Mouse (Mus musculus) testis, adult 2 months (tissue): ENCODE measurements around the gene Cldn7.

Experiments
- CTCF ChIP-seq: fragments of 200-500 bp; IDR thresholded peaks from 2 replicates; pipeline ENCODE4 v1.5.1; 2012; ENCODE audit warnings: low read depth, mild to moderate bottlenecking, inconsistent platforms, low read length, moderate library complexity; ENCODE audit not compliant: control insufficient read depth, insufficient read depth, insufficient replicate concordance
- POLR2A ChIP-seq: fragments of 200-500 bp; IDR thresholded peaks from 2 replicates; pipeline ENCODE4 v1.6.1; 2012; ENCODE audit warnings: low read depth, mild to moderate bottlenecking, inconsistent platforms, low read length, moderate library complexity; ENCODE audit not compliant: control insufficient read depth

DNA sequence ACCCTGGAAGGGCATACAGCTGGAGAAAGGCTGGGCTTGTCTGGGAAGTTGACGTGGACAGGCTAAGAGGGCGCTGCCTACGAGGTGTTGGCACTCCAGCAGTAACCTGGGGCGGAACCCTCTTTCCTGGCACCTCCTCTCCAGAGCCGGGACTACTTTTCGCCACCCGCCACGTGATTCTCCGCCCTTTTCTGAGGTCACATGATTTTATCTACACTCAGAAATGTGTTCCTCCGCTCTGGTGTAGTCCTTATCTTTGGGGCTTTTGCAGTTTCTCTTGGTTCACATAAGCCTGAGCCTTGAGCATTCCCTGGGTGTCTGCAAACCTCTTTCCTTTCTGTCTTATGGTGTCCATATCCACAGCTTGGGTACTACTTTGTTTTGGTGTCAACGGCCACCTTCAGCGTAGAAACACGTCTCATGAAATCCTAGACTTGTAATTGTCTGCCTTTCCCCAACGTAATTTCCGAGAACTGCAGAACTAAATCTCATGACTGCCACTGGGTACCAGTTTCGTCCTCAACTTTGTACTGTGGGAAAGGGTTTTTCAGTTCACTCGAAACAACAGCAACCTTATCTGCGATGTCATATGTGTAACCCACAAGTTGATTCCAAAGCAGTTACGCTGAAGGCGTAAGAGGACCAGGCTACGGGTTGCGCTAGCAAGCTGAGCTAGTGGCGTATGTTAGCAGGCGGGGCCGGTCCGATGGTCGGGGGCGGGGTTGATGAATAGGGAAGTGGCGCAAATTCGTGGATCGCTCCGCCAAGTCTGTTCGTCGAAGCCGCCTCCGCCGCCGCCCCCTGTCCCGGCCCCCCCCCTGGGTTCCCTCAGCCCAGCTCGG, 26.5 kb downstream of the Cldn7 start, which contains the start of gene Gabarap:
- TF ChIP-seq POLR2A = peak; percentile 85
- no peak for TF ChIP-seq CTCF
